Mouse (Mus musculus): ENCODE data around the gene Map3k9.

DNA sequence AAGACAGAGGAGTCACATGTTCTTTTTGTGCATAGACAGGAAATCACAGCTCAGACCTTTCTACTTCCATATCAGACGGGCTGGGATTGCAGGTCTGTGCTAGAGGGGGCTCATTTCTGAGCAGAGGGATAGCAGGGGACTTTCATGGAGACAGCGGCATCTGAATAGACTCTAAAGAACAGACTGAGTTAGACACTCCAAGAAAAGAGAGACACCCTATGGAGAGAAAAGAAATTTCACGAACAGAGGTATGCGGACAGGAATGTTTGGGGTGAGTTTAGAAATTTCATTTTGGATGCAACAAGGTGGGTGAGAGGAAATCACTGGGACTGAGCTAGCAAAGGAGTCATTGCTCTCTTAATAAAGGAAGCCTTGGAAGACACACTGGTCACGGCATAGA lies 93.1 kb downstream of the Map3k9 start:
- no peak for TF ChIP-seq CTCF (IDR thresholded peaks at IDR 0.05; ENCODE audit: low read depth)
- TF ChIP-seq EP300 (IDR thresholded peaks at IDR 0.05; ENCODE audit: low read depth): no peak
